Mouse (Mus musculus) embryonic facial prominence, embryonic 11.5 days (tissue): ENCODE measurements around the gene Acvr2b. TPM values are rescaled to one million over a fixed set of nuclear protein-coding genes. Genes with fewer than 3 reads are reported as not detected.

Experiments
- ATAC-seq: fragments of 200-750 bp; cut with Nextera tagmentation; replicated peaks from 2 replicates; pipeline ENCODE4 v1.8.0; 2017; ENCODE audit warnings: low read depth; ENCODE audit not compliant: insufficient number of reproducible peaks, low FRiP score, low TSS enrichment
- DNase-seq: peaks from one replicate; pipeline ENCODE4 v3.0.0-alpha.2; 2015; ENCODE audit warnings: low spot score
- H3K27ac ChIP-seq: fragments of 300-500 bp; sonication (generic); replicated peaks from 2 replicates; pipeline ENCODE4 v1.5.1; 2014; ENCODE audit warnings: mild to moderate bottlenecking, low read depth, low read length, control low read depth
- H3K27me3 ChIP-seq: fragments of 300-500 bp; sonication (generic); 2 replicates; pipeline ENCODE4 v1.6.1; 2014; ENCODE audit warnings: mild to moderate bottlenecking, low read length, moderate library complexity, mixed read lengths; ENCODE audit not compliant: control insufficient read depth, insufficient read depth
- H3K36me3 ChIP-seq: fragments of 300-500 bp; sonication (generic); replicated peaks from 2 replicates; pipeline ENCODE4 v1.6.1; 2014; ENCODE audit warnings: low read depth, mild to moderate bottlenecking, low read length, moderate library complexity, mixed read lengths; ENCODE audit not compliant: control insufficient read depth, insufficient read depth
- H3K4me1 ChIP-seq: fragments of 300-500 bp; sonication (generic); 2 replicates; pipeline ENCODE4 v1.6.1; 2014; ENCODE audit warnings: low read length, mixed read lengths; ENCODE audit not compliant: control insufficient read depth, insufficient read depth
- H3K4me2 ChIP-seq: fragments of 300-500 bp; sonication (generic); 2 replicates; pipeline ENCODE4 v1.6.1; 2014; ENCODE audit warnings: low read depth, mild to moderate bottlenecking, control low read depth, low read length, moderate library complexity
- H3K4me3 ChIP-seq: fragments of 300-500 bp; sonication (generic); 2 replicates; pipeline ENCODE4 v1.5.1; 2014; ENCODE audit warnings: low read depth, low read length, control low read depth
- H3K9ac ChIP-seq: fragments of 300-500 bp; sonication (generic); replicated peaks from 2 replicates; pipeline ENCODE4 v1.6.1; 2014; ENCODE audit warnings: mild to moderate bottlenecking, control low read depth, low read length
- H3K9me3 ChIP-seq: fragments of 300-500 bp; sonication (generic); replicated peaks from 2 replicates; pipeline ENCODE4 v1.6.1; 2016; ENCODE audit warnings: mild to moderate bottlenecking, low read length, inconsistent platforms, mixed read lengths; ENCODE audit not compliant: control insufficient read depth
- WGBS: fragments of 180-500 bp; shearing (Covaris S2); extraction: QIAGEN DNeasy Blood & Tissue Kit; methylation state at CpG from one replicate; pipeline ENCODE4 v1.1.7; 2014; 5-methylcytosine and 5-hydroxymethylcytosine counted together
- polyA plus RNA-seq: library from polyadenylated mRNA; unstranded; fragments of >200 nt; fragmentation: Nextera tagmentation; extraction: Ambion mirVana; gene quantifications from 2 replicates; pipeline ENCODE4 v1.2.1, GENCODE M21; 2014

Gene Acvr2b
- polyA plus RNA-seq, 1 experiment from 2014 or later: 43.9 TPM

- WGBS: 88% methylated on average over 2 of the region's 2 CpGs
- ATAC-seq: no peak
- H3K9me3 ChIP-seq: no peaks in the 10 kb centered on the region
Measured at GRCm38 (mm10) chr9:119390214-119390613, 11.7 kb upstream of the Acvr2b start.

GRCm38 (mm10) chr9:119394808-119395207, 7.1 kb upstream of the Acvr2b start:
- no peaks in the 10 kb centered on the region for H3K27me3 ChIP-seq
- H3K4me2 ChIP-seq: no peak overlapping the region
- H3K27ac ChIP-seq: no peak overlapping the region
- no peaks in the 10 kb centered on the region for H3K36me3 ChIP-seq
- no peaks in the 10 kb centered on the region for H3K4me1 ChIP-seq
- no peak for ATAC-seq
- H3K4me3 ChIP-seq: no peak overlapping the region
- H3K9me3 ChIP-seq: no peaks in the 10 kb centered on the region
- H3K9ac ChIP-seq: no peak overlapping the region
- no peak for DNase-seq
- 80% methylated on average over 1 of the region's 1 CpGs for WGBS

More at GRCm38 (mm10) chr9:119390214-119390613, 11.7 kb upstream of the Acvr2b start:
- no peak overlapping the region for H3K4me3 ChIP-seq
- no peaks in the 10 kb centered on the region for H3K27me3 ChIP-seq
- H3K36me3 ChIP-seq: no peaks in the 10 kb centered on the region
- H3K4me2 ChIP-seq: no peak overlapping the region
- no peak overlapping the region for H3K27ac ChIP-seq
- H3K4me1 ChIP-seq: no peaks in the 10 kb centered on the region
- no peak overlapping the region for H3K9ac ChIP-seq
- DNase-seq: no peak

GRCm38 (mm10) chr9:119401351-119401750, 567 bp upstream of the Acvr2b start:
- Histone ChIP-seq H3K4me3 (peak overlapping the region; percentile 100), H3K9me3 (no peaks in the 10 kb centered on the region), H3K27me3 (no peaks in the 10 kb centered on the region), H3K27ac (no peak overlapping the region), H3K4me1 (peaks cover 2% of the 10 kb centered on the region; the same call in 1 of the 2 replicates), H3K4me2 (peak overlapping the region; percentile 51), H3K9ac (peak overlapping the region; percentile 41), H3K36me3 (no peaks in the 10 kb centered on the region)
- 6% methylated on average over 7 of the region's 7 CpGs for WGBS
- no peak; the same call in 1 of the 2 replicates for ATAC-seq
- DNase-seq: no peak

GRCm38 (mm10) chr9:119402253-119403235, 626 bp downstream of the Acvr2b start:
- no peaks in the 10 kb centered on the region for H3K36me3 ChIP-seq
- H3K27me3 ChIP-seq: no peaks in the 10 kb centered on the region
- peak overlapping the region; percentile 97 for H3K27ac ChIP-seq
- WGBS: under 1% methylated on average over 121 of the region's 127 CpGs
- peak overlapping the region; percentile 100 for H3K4me3 ChIP-seq
- peak; percentile 7; the same call in 1 of the 2 replicates for ATAC-seq
- peak; percentile 56 for DNase-seq
- peak overlapping the region; percentile 100 for H3K9ac ChIP-seq
- no peaks in the 10 kb centered on the region for H3K9me3 ChIP-seq
- peaks cover 2% of the 10 kb centered on the region; the same call in 1 of the 2 replicates for H3K4me1 ChIP-seq
- peak overlapping the region; percentile 65 for H3K4me2 ChIP-seq

- peak overlapping the region; percentile 100 for H3K9ac ChIP-seq
- H3K36me3 ChIP-seq: no peaks in the 10 kb centered on the region
- no peaks in the 10 kb centered on the region for H3K9me3 ChIP-seq
- ATAC-seq (peak; percentile 32; the same call in 1 of the 2 replicates), DNase-seq (peak; percentile 87)
- no peaks in the 10 kb centered on the region for H3K27me3 ChIP-seq
- peak overlapping the region; percentile 65 for H3K4me2 ChIP-seq
- peak overlapping the region; percentile 100 for H3K4me3 ChIP-seq
- H3K27ac ChIP-seq: peak overlapping the region; percentile 58
- H3K4me1 ChIP-seq: peaks cover 2% of the 10 kb centered on the region; the same call in 1 of the 2 replicates
- 0% methylated on average over 26 of the region's 26 CpGs for WGBS
Measured at GRCm38 (mm10) chr9:119403236-119403641, 1.3 kb downstream of the Acvr2b start.

GRCm38 (mm10) chr9:119404090-119404489, 2.2 kb downstream of the Acvr2b start:
- Histone ChIP-seq H3K4me3 (peak overlapping the region; percentile 100), H3K9ac (peak overlapping the region; percentile 100), H3K27ac (no peak overlapping the region), H3K36me3 (no peaks in the 10 kb centered on the region), H3K27me3 (no peaks in the 10 kb centered on the region), H3K9me3 (no peaks in the 10 kb centered on the region), H3K4me2 (peak overlapping the region; percentile 65), H3K4me1 (peaks cover 2% of the 10 kb centered on the region; the same call in 1 of the 2 replicates)
- no peak for DNase-seq
- ATAC-seq: no peak
- 68% methylated on average over 5 of the region's 5 CpGs for WGBS

GRCm38 (mm10) chr9:119407884-119408283, 6.0 kb downstream of the Acvr2b start:
- Histone ChIP-seq H3K27me3 (no peaks in the 10 kb centered on the region), H3K36me3 (no peaks in the 10 kb centered on the region), H3K4me3 (no peak overlapping the region), H3K9me3 (no peaks in the 10 kb centered on the region), H3K27ac (no peak overlapping the region), H3K9ac (no peak overlapping the region), H3K4me1 (peaks cover 2% of the 10 kb centered on the region; the same call in 1 of the 2 replicates), H3K4me2 (no peak overlapping the region)
- DNase-seq: no peak
- ATAC-seq: no peak
- 74% methylated on average over 15 of the region's 15 CpGs for WGBS
